Mouse (Mus musculus) hindbrain, embryonic 14.5 days (tissue): ENCODE results near the gene Gm49395. TPM values are rescaled to one million over a fixed set of nuclear protein-coding genes. Genes with fewer than 3 reads are reported as not detected.

Experiments used
- ATAC-seq: fragments of 200-750 bp; cut with Nextera tagmentation; 2 replicates; pipeline ENCODE4 v1.8.0; 2017; ENCODE audit warnings: moderate number of reproducible peaks, mild to moderate bottlenecking, moderate TSS enrichment, moderate library complexity; ENCODE audit not compliant: low FRiP score
- DNase-seq: peaks from one replicate; pipeline ENCODE4 v3.0.0-alpha.2; 2015; ENCODE audit warnings: low spot score
- H3K27ac ChIP-seq: fragments of 300-500 bp; sonication (generic); 2 replicates; pipeline ENCODE4 v1.5.1; 2014; ENCODE audit warnings: mild to moderate bottlenecking, moderate library complexity
- H3K27me3 ChIP-seq: fragments of 300-500 bp; sonication (generic); 2 replicates; pipeline ENCODE4 v1.6.1; 2014; ENCODE audit warnings: mild to moderate bottlenecking, low read length, mixed read lengths; ENCODE audit not compliant: control insufficient read depth, insufficient read depth
- H3K36me3 ChIP-seq: fragments of 300-500 bp; sonication (generic); replicated peaks from 2 replicates; pipeline ENCODE4 v1.6.1; 2014; ENCODE audit not compliant: control insufficient read depth, insufficient read depth
- H3K4me1 ChIP-seq: fragments of 300-500 bp; sonication (generic); replicated peaks from 2 replicates; pipeline ENCODE4 v1.6.1; 2014; ENCODE audit warnings: antibody characterized with exemption, low read length, mixed read lengths; ENCODE audit not compliant: control insufficient read depth, insufficient read depth
- H3K4me2 ChIP-seq: fragments of 300-500 bp; sonication (generic); replicated peaks from 2 replicates; pipeline ENCODE4 v1.6.1; 2014; ENCODE audit warnings: mild to moderate bottlenecking, moderate library complexity
- H3K4me3 ChIP-seq: fragments of 300-500 bp; sonication (generic); replicated peaks from 2 replicates; pipeline ENCODE4 v1.5.1; 2014; ENCODE audit warnings: mild to moderate bottlenecking, low read length
- H3K9ac ChIP-seq: fragments of 300-500 bp; sonication (generic); 2 replicates; pipeline ENCODE4 v1.6.1; 2014
- H3K9me3 ChIP-seq: fragments of 300-500 bp; sonication (generic); 2 replicates; pipeline ENCODE4 v1.6.1; 2016; ENCODE audit warnings: low read length; ENCODE audit not compliant: control insufficient read depth
- WGBS: fragments of 180-500 bp; shearing (Covaris S2); extraction: QIAGEN DNeasy Blood & Tissue Kit; methylation state at CpG from one replicate; pipeline ENCODE4 v1.1.7; 2014; 5-methylcytosine and 5-hydroxymethylcytosine counted together
- polyA plus RNA-seq: library from polyadenylated mRNA; unstranded; fragments of >200 nt; fragmentation: Nextera tagmentation; extraction: Ambion mirVana; gene quantifications from 2 replicates; pipeline ENCODE4 v1.2.1, GENCODE M21; 2014

Gene Gm49395
- 2.2 and 4.7 TPM in 2 replicates for polyA plus RNA-seq

- DNase-seq = peak; percentile 45
- H3K4me2 ChIP-seq = peak within 1 kb of the TSS; percentile 92
- peaks cover 7% of the 10 kb centered on the region; the same call in 1 of the 2 replicates for H3K4me1 ChIP-seq
- peak within 1 kb of the TSS; percentile 46 for H3K4me3 ChIP-seq
- H3K9me3 ChIP-seq = 0 out of 2 replicates have a peak, but pooled peaks cover 3% of the 10 kb centered on the region
- no peaks in the 10 kb centered on the region for H3K36me3 ChIP-seq
- no peak within 1 kb of the TSS for H3K27ac ChIP-seq
- WGBS = under 1% methylated on average over 39 of the region's 39 CpGs
- ATAC-seq = peak; percentile 69
- peaks cover 20% of the 10 kb centered on the region for H3K27me3 ChIP-seq
- peak within 1 kb of the TSS; percentile 54 for H3K9ac ChIP-seq
Measured at GRCm38 (mm10) chr13:115101355-115102191, at the start of gene Gm49395, which contains the start of gene Itga1. TSS of gene Gm49395 (minus strand) at chr13:115101921. TSS of gene Itga1 (minus strand) at chr13:115101964.

- no peaks in the 10 kb centered on the region for H3K36me3 ChIP-seq
- no peak for DNase-seq
- H3K9me3 ChIP-seq = no peaks in the 10 kb centered on the region
- H3K9ac ChIP-seq = no peak overlapping the region
- 98% methylated on average over 1 of the region's 1 CpGs for WGBS
- no peak for ATAC-seq
- H3K27ac ChIP-seq = no peak overlapping the region
- no peaks in the 10 kb centered on the region for H3K27me3 ChIP-seq
- no peak overlapping the region for H3K4me3 ChIP-seq
- H3K4me2 ChIP-seq = no peak overlapping the region
- H3K4me1 ChIP-seq = no peaks in the 10 kb centered on the region
Measured at GRCm38 (mm10) chr13:115150602-115151001, 48.9 kb upstream of the Gm49395 start.

DNA sequence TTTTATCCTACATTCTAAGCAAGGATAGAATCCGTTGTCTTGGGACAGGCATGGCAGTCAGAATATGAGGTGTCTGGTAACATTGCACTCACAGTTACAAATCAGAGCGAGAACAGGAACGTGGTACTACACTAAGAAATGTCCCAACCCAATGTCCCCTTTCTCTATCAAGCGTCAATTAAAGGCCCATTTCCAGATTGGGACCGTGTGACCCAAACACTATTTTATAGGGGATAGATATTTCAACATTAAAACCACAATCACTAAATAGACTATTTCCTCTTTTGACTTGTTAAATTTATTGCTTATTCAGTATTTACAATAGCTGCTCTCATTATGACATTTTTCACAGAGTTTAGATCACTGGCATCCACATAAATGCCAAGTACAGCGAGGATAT, 48.1 kb upstream of the Gm49395 start:
- DNase-seq (no peak), ATAC-seq (no peak)
- H3K27me3 ChIP-seq = no peaks in the 10 kb centered on the region
- H3K9me3 ChIP-seq = no peaks in the 10 kb centered on the region
- H3K4me1 ChIP-seq = no peaks in the 10 kb centered on the region
- H3K4me3 ChIP-seq = no peak overlapping the region
- WGBS = 92% methylated on average over 6 of the region's 6 CpGs
- H3K27ac ChIP-seq = no peak overlapping the region
- H3K9ac ChIP-seq = no peak overlapping the region
- no peak overlapping the region for H3K4me2 ChIP-seq
- H3K36me3 ChIP-seq = no peaks in the 10 kb centered on the region

DNA sequence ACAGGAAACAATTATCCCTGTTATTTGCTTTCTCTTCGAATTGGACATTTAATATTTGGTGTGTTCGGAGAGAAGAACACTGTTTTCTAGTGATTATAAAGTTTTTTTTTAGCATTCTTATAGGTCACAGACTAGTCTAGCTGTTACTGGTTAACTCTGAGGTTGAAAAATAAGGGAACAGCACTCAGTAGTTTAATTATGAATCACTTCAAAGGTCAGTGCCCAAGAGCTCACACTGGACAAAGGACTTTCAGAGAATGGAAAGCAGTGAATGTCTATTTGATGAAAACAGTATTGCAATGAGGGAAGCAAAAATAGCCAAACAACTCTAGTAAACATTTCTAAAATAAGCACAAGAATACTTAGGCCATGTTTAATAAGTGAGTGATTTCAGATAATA, 41.9 kb upstream of the Gm49395 start:
- Histone ChIP-seq H3K4me1 (no peaks in the 10 kb centered on the region), H3K9ac (no peak overlapping the region), H3K4me2 (no peak overlapping the region), H3K9me3 (no peaks in the 10 kb centered on the region), H3K4me3 (no peak overlapping the region), H3K27me3 (no peaks in the 10 kb centered on the region), H3K27ac (no peak overlapping the region), H3K36me3 (no peaks in the 10 kb centered on the region)
- WGBS = 96% methylated on average over 2 of the region's 2 CpGs
- ATAC-seq (no peak), DNase-seq (no peak)

DNA sequence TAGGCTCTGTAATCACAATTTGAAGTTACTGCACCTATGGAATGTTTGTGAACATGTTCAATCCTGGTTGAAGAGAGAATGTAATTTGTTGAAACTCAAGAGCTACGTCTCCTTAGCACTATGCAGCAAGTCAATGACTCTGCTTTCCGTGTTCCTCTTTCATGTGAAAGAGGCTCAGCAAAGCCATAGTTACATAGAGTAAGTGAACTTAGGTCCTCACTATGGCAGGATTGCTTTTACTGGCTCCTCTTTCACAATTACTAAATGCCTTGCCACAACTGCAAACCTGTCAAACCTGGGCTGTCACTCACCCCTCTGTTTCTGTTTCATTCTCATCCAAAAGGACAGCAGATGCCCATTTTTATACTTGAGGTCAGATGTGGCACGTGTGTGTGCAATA, 40.3 kb upstream of the Gm49395 start:
- H3K9ac ChIP-seq = no peak overlapping the region

DNA sequence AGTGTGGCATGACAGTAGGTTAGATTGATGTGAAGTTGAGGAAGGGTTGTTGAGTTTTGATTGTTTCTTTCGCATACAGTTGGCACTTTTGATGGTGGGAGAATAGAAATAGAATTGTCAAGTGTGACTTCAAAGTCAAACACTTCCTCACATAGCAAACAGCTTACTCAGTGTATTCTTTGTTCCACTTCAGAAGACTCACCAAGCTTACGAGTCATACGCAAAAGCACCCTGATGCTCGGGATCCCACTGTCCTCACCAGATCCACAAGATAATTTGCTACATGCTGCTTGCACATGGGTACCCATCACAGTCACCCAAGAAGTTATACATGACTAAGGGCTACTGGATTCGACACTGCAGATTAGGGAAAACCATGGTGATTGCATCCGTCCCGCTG, 36.8 kb upstream of the Gm49395 start:
- no peaks in the 10 kb centered on the region for H3K4me1 ChIP-seq
- H3K9ac ChIP-seq = no peak overlapping the region
- no peaks in the 10 kb centered on the region for H3K27me3 ChIP-seq
- H3K9me3 ChIP-seq = no peaks in the 10 kb centered on the region
- no peak overlapping the region for H3K4me3 ChIP-seq
- no peaks in the 10 kb centered on the region for H3K36me3 ChIP-seq
- no peak overlapping the region for H3K27ac ChIP-seq
- ATAC-seq (no peak), DNase-seq (no peak)
- WGBS = 94% methylated on average over 7 of the region's 7 CpGs
- no peak overlapping the region for H3K4me2 ChIP-seq

More for the DNA sequence above, 40.3 kb upstream of the Gm49395 start:
- H3K4me1 ChIP-seq = no peaks in the 10 kb centered on the region
- H3K4me2 ChIP-seq = no peak overlapping the region
- no peaks in the 10 kb centered on the region for H3K9me3 ChIP-seq
- no peak overlapping the region for H3K27ac ChIP-seq
- no peaks in the 10 kb centered on the region for H3K36me3 ChIP-seq
- 92% methylated on average over 3 of the region's 3 CpGs for WGBS
- ATAC-seq (no peak), DNase-seq (no peak)
- no peak overlapping the region for H3K4me3 ChIP-seq
- no peaks in the 10 kb centered on the region for H3K27me3 ChIP-seq

GRCm38 (mm10) chr13:115136761-115137160, 35.0 kb upstream of the Gm49395 start:
- Histone ChIP-seq H3K4me1 (no peaks in the 10 kb centered on the region), H3K36me3 (no peaks in the 10 kb centered on the region), H3K27ac (no peak overlapping the region), H3K9me3 (no peaks in the 10 kb centered on the region), H3K27me3 (no peaks in the 10 kb centered on the region), H3K9ac (no peak overlapping the region), H3K4me3 (no peak overlapping the region), H3K4me2 (no peak overlapping the region)
- DNase-seq (no peak), ATAC-seq (no peak)
- 94% methylated on average over 3 of the region's 3 CpGs for WGBS

- Histone ChIP-seq H3K4me3 (no peak overlapping the region), H3K9me3 (no peaks in the 10 kb centered on the region), H3K4me1 (no peaks in the 10 kb centered on the region), H3K9ac (no peak overlapping the region), H3K36me3 (no peaks in the 10 kb centered on the region), H3K27me3 (no peaks in the 10 kb centered on the region), H3K27ac (no peak overlapping the region), H3K4me2 (no peak overlapping the region)
- ATAC-seq (no peak), DNase-seq (no peak)
- WGBS = 28% methylated on average over 5 of the region's 5 CpGs
Measured at GRCm38 (mm10) chr13:115132435-115132834, 30.7 kb upstream of the Gm49395 start.

DNA sequence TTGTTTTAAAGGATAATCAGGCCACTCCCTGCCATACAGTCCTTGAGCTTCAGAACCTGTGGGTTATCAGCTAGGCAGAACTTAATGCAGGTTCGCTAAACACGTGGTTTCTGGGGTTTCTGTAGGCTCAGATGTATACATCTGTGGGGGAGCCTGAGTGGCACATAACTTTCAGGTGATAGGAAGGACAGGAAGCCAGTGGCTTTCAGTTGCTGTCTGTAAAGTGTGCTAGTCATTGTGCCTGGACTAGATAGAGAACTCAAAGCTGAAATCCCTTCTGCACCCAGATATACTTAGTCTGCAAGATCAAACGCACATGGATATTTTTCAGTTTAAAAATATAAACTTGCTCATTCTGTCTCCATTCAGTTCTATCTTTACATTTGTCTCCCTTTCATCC, 29.7 kb upstream of the Gm49395 start:
- no peak overlapping the region for H3K4me2 ChIP-seq
- H3K4me1 ChIP-seq = no peaks in the 10 kb centered on the region
- 79% methylated on average over 3 of the region's 3 CpGs for whole genome bisulfite sequencing
- H3K9me3 ChIP-seq = no peaks in the 10 kb centered on the region
- no peak overlapping the region for H3K27ac ChIP-seq
- DNase-seq (no peak), ATAC-seq (no peak)
- H3K27me3 ChIP-seq = no peaks in the 10 kb centered on the region
- H3K4me3 ChIP-seq = no peak overlapping the region
- no peaks in the 10 kb centered on the region for H3K36me3 ChIP-seq
- H3K9ac ChIP-seq = no peak overlapping the region
